Mouse (Mus musculus): ENCODE data around the gene Ube4a.

- TF ChIP-seq POLR2A (IDR thresholded peaks at IDR 0.05; ENCODE audit: insufficient read length, low read depth) (no peak), TCF12 (IDR thresholded peaks at IDR 0.05; ENCODE audit: insufficient read depth, poor library complexity, severe bottlenecking) (no peak)
These were observed 20.9 kb upstream of the Ube4a start for GRCm38 (mm10) chr9:44986242-44986781.

All from myocyte (in vitro differentiated cells).